Mouse (Mus musculus) brain, embryonic 14.5 days (tissue): ENCODE data around the gene Ap4b1.

Experiments used
- CTCF ChIP-seq: fragments of 200-500 bp; IDR thresholded peaks from 2 replicates; pipeline ENCODE4 v1.5.1; 2012; ENCODE audit warnings: inconsistent platforms, mild to moderate bottlenecking, moderate library complexity, borderline replicate concordance; ENCODE audit not compliant: insufficient read depth, insufficient read length; ENCODE audit errors: extremely low read depth
- POLR2A ChIP-seq: fragments of 200-500 bp; IDR thresholded peaks from 2 replicates; pipeline ENCODE4 v1.6.1; 2012; ENCODE audit warnings: mild to moderate bottlenecking, inconsistent platforms, borderline replicate concordance; ENCODE audit not compliant: poor library complexity, insufficient read depth, insufficient read length, severe bottlenecking; ENCODE audit errors: extremely low read depth

DNA sequence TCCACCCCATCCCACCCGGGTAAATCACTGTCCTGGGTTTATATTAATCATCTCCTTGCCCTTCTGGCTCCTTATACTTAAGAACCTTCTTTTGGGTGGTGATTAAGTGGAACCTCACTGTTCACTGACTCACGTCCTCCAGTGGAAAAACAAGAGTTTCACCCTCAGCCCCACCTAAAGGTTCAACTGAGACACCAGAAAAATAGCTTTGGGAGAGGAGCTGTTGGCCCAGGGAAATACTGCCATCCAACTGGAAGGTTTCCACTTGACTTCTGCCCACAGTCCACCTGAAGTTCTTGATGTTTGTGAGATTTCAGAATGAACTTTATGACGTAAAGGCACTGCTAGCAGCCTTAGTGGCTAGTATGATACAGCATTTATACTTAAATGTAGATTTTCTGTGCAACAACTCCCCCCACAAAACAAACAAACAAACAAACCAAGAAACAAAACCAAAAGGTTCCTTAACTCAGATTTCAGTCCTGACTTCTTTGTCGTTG, 53.5 kb downstream of the Ap4b1 start:
- no peak for TF ChIP-seq CTCF
- TF ChIP-seq POLR2A, result no peak
